Mouse (Mus musculus) liver, postnatal 0 days (tissue): ENCODE results near the gene Gys1.

Source experiments
- CTCF ChIP-seq: sonication (generic); IDR thresholded peaks from 2 replicates; pipeline ENCODE4 v1.5.1; 2016; ENCODE audit warnings: antibody characterized with exemption, low read depth
- EP300 ChIP-seq: IDR thresholded peaks from 2 replicates; pipeline ENCODE4 v1.6.1; 2016; ENCODE audit warnings: antibody characterized with exemption, low read depth, mild to moderate bottlenecking

GRCm38 (mm10) chr7:45465112-45465511, 30.5 kb downstream of the Gys1 start:
- TF ChIP-seq EP300 (no peak), CTCF (no peak)
